Mouse (Mus musculus) CD4-positive naive resting alpha-beta T cell, adult 57 days (primary cell): ENCODE measurements around the gene Tspan6. TPM values are rescaled to one million over a fixed set of nuclear protein-coding genes. Genes with fewer than 3 reads are reported as not detected.

Experiments
- total RNA-seq: library from RNA; stranded (reverse); gene quantifications from one replicate; pipeline ENCODE4 v1.2.4, GENCODE M21; 2023

Gene Tspan6
- 1.5 TPM for total RNA-seq

GRCm38 (mm10) chrX:133898014-133898542 is at the start of gene Tspan6:
Gene Tspan6, minus strand, starts transcription at chrX:133898429.

GRCm38 (mm10) chrX:133908261-133908660 is 10.0 kb upstream of the Tspan6 start, which contains the start of gene Srpx2:
Gene Srpx2, plus strand, starts transcription at chrX:133908426.

GRCm38 (mm10) chrX:133850680-133851079 is 47.5 kb downstream of the Tspan6 start, which contains the start of gene Tnmd:
Gene Tnmd, plus strand, starts transcription at chrX:133850980.

Other genes starting within 250 kb of the Tspan6 start
- not detected for gene Pcdh19, start 209.4 kb downstream of the Tspan6 start, total RNA-seq
- gene Tnmd, start 47.4 kb downstream of the Tspan6 start, total RNA-seq, result not detected
- not detected for gene Srpx2, start 10.0 kb upstream of the Tspan6 start, total RNA-seq
- gene Sytl4, start 83.4 kb upstream of the Tspan6 start, total RNA-seq, result 1.0 TPM
- 46.9 TPM for gene Cstf2, start 160.8 kb upstream of the Tspan6 start, total RNA-seq